Mouse (Mus musculus): ENCODE results near the gene Olfml2b. TPM values are rescaled to one million over a fixed set of nuclear protein-coding genes. Genes with fewer than 3 reads are reported as not detected.

The Olfml2b gene
- total RNA-seq, 1 experiment = 2.2 TPM

- TF ChIP-seq ZNF384 (IDR thresholded peaks at IDR 0.05; ENCODE audit: low read depth, low read length) = no peak
- no peak for TF ChIP-seq ZC3H11A (IDR thresholded peaks at IDR 0.05; ENCODE audit: borderline replicate concordance, low read depth, low read length)
- no peak for TF ChIP-seq CHD2 (IDR thresholded peaks at IDR 0.05; ENCODE audit: low read depth, low read length)
- TF ChIP-seq HCFC1 (IDR thresholded peaks at IDR 0.05; ENCODE audit: borderline replicate concordance, insufficient read depth, low read length) = no peak
- TF ChIP-seq MAFK (IDR thresholded peaks at IDR 0.05; ENCODE audit: insufficient read depth, low read depth, low read length) = no peak
- no peak for DNase-seq (ENCODE audit: low read depth, low spot score)
- Histone ChIP-seq H3K9me3 (ENCODE audit: control insufficient read depth, insufficient read depth, low read depth, low read length) (no peaks in the 10 kb centered on the region), H3K9ac (ENCODE audit: insufficient read depth, low read depth, low read length, poor library complexity, severe bottlenecking) (no peak overlapping the region), H3K27ac (ENCODE audit: insufficient read depth, low read depth, low read length, poor library complexity, severe bottlenecking) (no peak overlapping the region), H3K4me1 (ENCODE audit: control insufficient read depth in 2 of 2, insufficient read depth in 2 of 2, low read length in 2 of 2, poor library complexity in 1 of 2) (no peaks in the 10 kb centered on the region), H3K36me3 (ENCODE audit: control insufficient read depth, insufficient read depth, low read length, poor library complexity, severe bottlenecking) (no peaks in the 10 kb centered on the region; the same call in 1 of the 2 replicates), H3K4me3 (ENCODE audit: insufficient read depth in 1 of 2, low read depth in 1 of 2, low read length in 2 of 2, poor library complexity in 1 of 2, severe bottlenecking in 1 of 2) (no peak overlapping the region)
- in situ Hi-C loops (cut with MboI; ENCODE audit: low sequenced_read_pairs in 2 of 2, unreplicated experiment in 2 of 2) = no loop called here
Measured at GRCm38 (mm10) chr1:170709969-170710368, 65.6 kb downstream of the Olfml2b start.

DNA sequence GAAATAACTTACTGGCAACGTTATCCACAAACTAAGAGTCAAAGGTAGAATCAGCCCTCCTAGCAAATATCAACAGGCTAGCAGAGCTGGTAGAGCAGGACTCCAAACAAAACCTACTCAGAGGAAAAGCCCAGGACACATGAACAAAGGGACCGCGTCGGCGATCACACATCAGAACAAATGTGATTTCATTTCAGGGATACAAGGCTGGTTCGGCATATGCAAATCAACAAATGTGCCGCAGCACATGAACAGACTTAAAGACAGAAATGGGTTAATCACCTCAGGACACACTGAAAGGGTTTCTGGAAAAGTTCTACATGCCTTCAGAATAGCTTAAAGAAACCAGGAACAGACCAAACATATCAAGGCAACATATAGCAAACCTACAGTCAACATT is 67.4 kb downstream of the Olfml2b start:
- in situ Hi-C loops (cut with MboI; ENCODE audit: low sequenced_read_pairs in 2 of 2, unreplicated experiment in 2 of 2) = no loop called here
- Histone ChIP-seq H3K4me1 (ENCODE audit: control insufficient read depth in 2 of 2, insufficient read depth in 2 of 2, low read length in 2 of 2, poor library complexity in 1 of 2) (no peaks in the 10 kb centered on the region), H3K4me3 (ENCODE audit: insufficient read depth in 1 of 2, low read depth in 1 of 2, low read length in 2 of 2, poor library complexity in 1 of 2, severe bottlenecking in 1 of 2) (no peak overlapping the region), H3K9ac (ENCODE audit: insufficient read depth, low read depth, low read length, poor library complexity, severe bottlenecking) (no peak overlapping the region), H3K9me3 (ENCODE audit: control insufficient read depth, insufficient read depth, low read depth, low read length) (no peaks in the 10 kb centered on the region), H3K27ac (ENCODE audit: insufficient read depth, low read depth, low read length, poor library complexity, severe bottlenecking) (no peak overlapping the region), H3K36me3 (ENCODE audit: control insufficient read depth, insufficient read depth, low read length, poor library complexity, severe bottlenecking) (no peaks in the 10 kb centered on the region; the same call in 1 of the 2 replicates)
- DNase-seq (ENCODE audit: low read depth, low spot score) = no peak
- no peak for TF ChIP-seq HCFC1 (IDR thresholded peaks at IDR 0.05; ENCODE audit: borderline replicate concordance, insufficient read depth, low read length)
- TF ChIP-seq ZNF384 (IDR thresholded peaks at IDR 0.05; ENCODE audit: low read depth, low read length) = no peak
- TF ChIP-seq CHD2 (IDR thresholded peaks at IDR 0.05; ENCODE audit: low read depth, low read length) = no peak

DNA sequence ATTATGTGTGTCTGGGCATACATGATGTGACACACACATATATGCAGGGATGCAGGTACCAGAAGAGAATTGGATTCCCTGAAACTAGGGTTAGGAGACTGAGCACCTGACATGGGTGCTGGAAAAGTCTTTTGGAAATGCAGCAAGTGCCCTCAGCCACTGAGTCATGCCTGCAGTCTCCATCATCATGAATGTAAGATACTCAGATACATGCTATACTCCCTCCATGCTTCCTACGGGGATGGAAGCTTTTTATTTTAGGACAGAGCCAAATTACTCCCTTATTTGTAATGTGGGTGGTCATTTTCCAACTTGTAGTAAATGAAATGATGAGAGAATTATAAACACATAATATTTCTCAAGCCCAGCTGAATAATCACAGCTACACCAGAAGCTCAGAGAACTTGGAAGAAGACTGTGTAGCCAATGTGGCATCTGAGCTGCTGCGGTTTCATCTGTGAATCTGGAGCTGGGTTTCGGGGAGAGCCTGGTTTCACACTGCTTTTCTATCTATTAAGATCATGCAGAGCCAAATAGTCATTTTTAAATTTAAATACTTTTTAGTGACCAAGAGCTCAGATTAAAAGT is 73.0 kb downstream of the Olfml2b start:
- no peaks in the 10 kb centered on the region for H3K4me1 ChIP-seq (ENCODE audit: control insufficient read depth in 2 of 2, insufficient read depth in 2 of 2, low read length in 2 of 2, poor library complexity in 1 of 2)
- in situ Hi-C loops (cut with MboI; ENCODE audit: low sequenced_read_pairs in 2 of 2, unreplicated experiment in 2 of 2) = no loop called here
- DNase-seq (ENCODE audit: low read depth, low spot score) = no peak
- no peaks in the 10 kb centered on the region for H3K36me3 ChIP-seq (ENCODE audit: control insufficient read depth, insufficient read depth, low read length, poor library complexity, severe bottlenecking)
- no peak overlapping the region for H3K27ac ChIP-seq (ENCODE audit: insufficient read depth, low read depth, low read length, poor library complexity, severe bottlenecking)
- H3K4me3 ChIP-seq (ENCODE audit: insufficient read depth in 1 of 2, low read depth in 1 of 2, low read length in 2 of 2, poor library complexity in 1 of 2, severe bottlenecking in 1 of 2) = no peak overlapping the region
- H3K9ac ChIP-seq (ENCODE audit: insufficient read depth, low read depth, low read length, poor library complexity, severe bottlenecking) = no peak overlapping the region
- no peak for TF ChIP-seq ZC3H11A (IDR thresholded peaks at IDR 0.05; ENCODE audit: borderline replicate concordance, low read depth, low read length)
- TF ChIP-seq HCFC1 (IDR thresholded peaks at IDR 0.05; ENCODE audit: borderline replicate concordance, insufficient read depth, low read length) = no peak
- TF ChIP-seq ZNF384 (IDR thresholded peaks at IDR 0.05; ENCODE audit: low read depth, low read length) = no peak
- no peak for TF ChIP-seq CHD2 (IDR thresholded peaks at IDR 0.05; ENCODE audit: low read depth, low read length)
- TF ChIP-seq MAFK (IDR thresholded peaks at IDR 0.05; ENCODE audit: insufficient read depth, low read depth, low read length) = no peak
- no peaks in the 10 kb centered on the region for H3K9me3 ChIP-seq (ENCODE audit: control insufficient read depth, insufficient read depth, low read depth, low read length)

DNA sequence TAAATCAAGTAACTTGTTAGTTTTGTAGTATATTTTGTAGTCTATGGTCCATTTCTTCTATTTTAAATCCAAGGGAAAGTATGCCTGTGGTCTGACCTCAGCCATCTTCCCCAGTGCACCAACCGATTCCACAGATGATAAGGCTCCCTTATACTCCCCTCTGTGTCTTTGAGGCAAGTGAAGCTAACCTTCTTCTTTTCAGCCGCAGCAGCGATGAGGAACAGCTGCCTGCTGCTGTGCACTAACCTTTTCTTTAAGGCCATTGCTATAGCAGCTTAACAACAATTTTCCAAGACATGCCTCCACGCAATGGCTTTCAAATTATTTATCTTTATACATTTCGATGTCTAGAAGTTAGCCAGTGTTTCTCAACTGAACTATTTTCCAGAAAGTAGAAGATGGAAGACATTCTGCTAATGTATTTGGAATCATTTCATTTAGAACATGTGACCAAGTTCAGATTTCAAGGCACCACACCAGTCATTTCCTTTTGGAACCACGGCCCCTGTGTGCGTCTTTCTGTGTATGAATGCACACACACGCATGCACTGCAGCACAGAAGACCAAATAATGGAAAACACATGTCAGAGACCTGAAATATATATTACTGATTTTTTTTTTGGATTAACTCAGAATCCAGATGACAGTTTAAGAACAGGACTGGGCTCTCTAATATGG is 73.9 kb downstream of the Olfml2b start:
- Histone ChIP-seq H3K36me3 (ENCODE audit: control insufficient read depth, insufficient read depth, low read length, poor library complexity, severe bottlenecking) (no peaks in the 10 kb centered on the region), H3K9me3 (ENCODE audit: control insufficient read depth, insufficient read depth, low read depth, low read length) (no peaks in the 10 kb centered on the region), H3K4me3 (ENCODE audit: insufficient read depth in 1 of 2, low read depth in 1 of 2, low read length in 2 of 2, poor library complexity in 1 of 2, severe bottlenecking in 1 of 2) (no peak overlapping the region), H3K9ac (ENCODE audit: insufficient read depth, low read depth, low read length, poor library complexity, severe bottlenecking) (no peak overlapping the region), H3K4me1 (ENCODE audit: control insufficient read depth in 2 of 2, insufficient read depth in 2 of 2, low read length in 2 of 2, poor library complexity in 1 of 2) (no peaks in the 10 kb centered on the region), H3K27ac (ENCODE audit: insufficient read depth, low read depth, low read length, poor library complexity, severe bottlenecking) (no peak overlapping the region)
- no peak for TF ChIP-seq ZC3H11A (IDR thresholded peaks at IDR 0.05; ENCODE audit: borderline replicate concordance, low read depth, low read length)
- TF ChIP-seq HCFC1 (IDR thresholded peaks at IDR 0.05; ENCODE audit: borderline replicate concordance, insufficient read depth, low read length) = no peak
- no peak for TF ChIP-seq MAFK (IDR thresholded peaks at IDR 0.05; ENCODE audit: insufficient read depth, low read depth, low read length)
- no peak for TF ChIP-seq ZNF384 (IDR thresholded peaks at IDR 0.05; ENCODE audit: low read depth, low read length)
- TF ChIP-seq CHD2 (IDR thresholded peaks at IDR 0.05; ENCODE audit: low read depth, low read length) = no peak
- in situ Hi-C loops (cut with MboI; ENCODE audit: low sequenced_read_pairs in 2 of 2, unreplicated experiment in 2 of 2) = no loop called here
- DNase-seq (ENCODE audit: low read depth, low spot score) = no peak

Data from ES-E14 (cell line).